9 mouse cellular contexts compared by ENCODE assay signal in the genomic region with DNA sequence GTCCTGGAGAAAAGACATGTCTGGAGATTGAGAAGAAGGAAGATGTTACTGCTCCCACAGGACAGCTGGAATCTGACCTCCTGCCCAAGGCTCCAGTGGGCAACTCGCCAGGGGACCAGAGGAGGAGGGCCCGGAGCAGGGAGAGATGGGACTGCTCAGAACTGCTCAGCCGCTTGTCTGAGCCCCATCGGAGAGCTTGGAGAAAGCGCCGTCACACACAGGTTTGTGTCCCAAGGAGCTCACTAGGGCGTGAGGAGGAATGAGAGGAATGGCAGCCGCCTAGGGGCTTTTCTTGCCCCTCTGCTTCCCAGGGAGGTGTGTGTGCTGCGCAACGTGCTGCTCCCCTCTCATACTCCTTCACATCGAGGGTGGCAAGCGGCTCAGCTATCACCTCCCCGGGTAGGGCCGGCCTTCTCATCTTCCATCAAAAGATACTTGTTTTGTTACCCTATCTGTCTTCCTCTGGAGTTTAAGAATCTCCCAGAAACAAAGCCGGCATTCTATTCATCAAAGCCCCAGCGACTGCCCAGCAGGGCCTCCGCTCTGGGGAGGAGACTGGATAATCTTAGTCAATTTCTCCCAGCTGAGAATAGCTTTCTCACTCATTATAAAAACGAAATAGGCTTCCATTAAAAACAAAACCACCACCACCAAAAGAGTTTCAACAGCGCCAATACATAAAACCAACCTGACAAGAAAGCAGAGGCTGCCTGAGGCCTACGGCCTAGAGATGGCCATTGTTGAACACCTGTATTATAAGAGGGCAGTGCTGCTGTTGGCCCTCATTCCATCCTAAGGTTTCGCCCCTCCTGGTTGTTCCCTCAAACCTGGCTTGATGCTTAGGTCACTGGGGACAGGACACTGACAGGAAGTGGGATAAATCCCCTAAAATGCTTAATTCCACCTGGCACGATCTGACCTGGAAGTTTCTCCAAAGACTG. TPM values are rescaled to one million over a fixed set of nuclear protein-coding genes. Genes with fewer than 3 reads are reported as not detected.
DNase-seq lines count a peak whose midpoint lies in the region; ATAC-seq lines count a peak whose summit lies in the region.
"Had no signal": no experiment of that assay in that cellular context is flagged by ENCODE, and none has a peak within 500 bp of the region (broad histone marks: within the 10 kb centered on the region; RNA-seq: fewer than 3 reads in every experiment).

No protein-coding gene starts in this region.

- peaks cover 13% of the 10 kb centered on the region for H3K36me3 ChIP-seq in embryonic facial prominence, embryonic 14.5 days (ENCODE audit: control insufficient read depth, insufficient read depth, low read length)
- H3K36me3 ChIP-seq in limb, embryonic 12.5 days: no peaks in the 10 kb centered on the region
- H3K36me3 ChIP-seq in neural tube, embryonic 12.5 days: 0 out of 2 replicates have a peak, but pooled peaks cover 7% of the 10 kb centered on the region

- peak; percentile 20 to 21 for DNase-seq in cerebellum, adult 18-20 months
- no peak for DNase-seq in cerebellum, adult 9-11 months
- DNase-seq in embryonic facial prominence, embryonic 14.5 days (ENCODE audit: low spot score): peak; percentile 24
- DNase-seq in heart, postnatal 36 days: peak; percentile 18 to 30
- DNase-seq in layer of hippocampus, adult 18-20 months (ENCODE audit: low spot score in 2 of 2): no peak
- DNase-seq in right cerebral cortex, postnatal 36 days (ENCODE audit: low spot score in 2 of 2): no peak

- no peak overlapping the region for H3K27ac ChIP-seq in embryonic facial prominence, embryonic 14.5 days (replicated peaks; ENCODE audit: low read depth, low read length)
- no peak overlapping the region for H3K27ac ChIP-seq in limb, embryonic 12.5 days
- H3K27ac ChIP-seq in neural tube, embryonic 12.5 days: no peak overlapping the region

- intact Hi-C loops in heart, postnatal 36 days (cut with DNase I): no loop called here

- H3K4me2 ChIP-seq in embryonic facial prominence, embryonic 14.5 days (ENCODE audit: low read depth, low read length): peak overlapping the region; percentile 33
- peak overlapping the region; percentile 27 for H3K4me2 ChIP-seq in limb, embryonic 12.5 days
- peak overlapping the region; percentile 45 for H3K4me2 ChIP-seq in neural tube, embryonic 12.5 days (replicated peaks)

- no peaks in the 10 kb centered on the region for H3K9me3 ChIP-seq in embryonic facial prominence, embryonic 14.5 days (ENCODE audit: control insufficient read depth, low read length)
- H3K9me3 ChIP-seq in limb, embryonic 12.5 days: no peaks in the 10 kb centered on the region
- H3K9me3 ChIP-seq in neural tube, embryonic 12.5 days: no peaks in the 10 kb centered on the region
- H3K9me3 ChIP-seq: liver, embryonic 15.5 days had no signal

- H3K4me1 ChIP-seq in embryonic facial prominence, embryonic 14.5 days (ENCODE audit: control insufficient read depth, insufficient read depth, low read length): peaks cover 24% of the 10 kb centered on the region
- H3K4me1 ChIP-seq in limb, embryonic 12.5 days (replicated peaks): peaks cover 24% of the 10 kb centered on the region
- H3K4me1 ChIP-seq in neural tube, embryonic 12.5 days: peaks cover 12% of the 10 kb centered on the region

- no peaks in the 10 kb centered on the region for H3K27me3 ChIP-seq in embryonic facial prominence, embryonic 14.5 days (replicated peaks; ENCODE audit: control insufficient read depth, insufficient read depth, low read length)
- H3K27me3 ChIP-seq in limb, embryonic 12.5 days: no peaks in the 10 kb centered on the region; the same call in 1 of the 2 replicates
- H3K27me3 ChIP-seq in neural tube, embryonic 12.5 days (replicated peaks): no peaks in the 10 kb centered on the region
- H3K27me3 ChIP-seq: liver, embryonic 15.5 days had no signal

- peak overlapping the region; percentile 12; the same call in 1 of the 2 replicates for H3K4me3 ChIP-seq in embryonic facial prominence, embryonic 14.5 days (ENCODE audit: low read depth, low read length)
- no peak overlapping the region for H3K4me3 ChIP-seq in limb, embryonic 12.5 days (replicated peaks)
- H3K4me3 ChIP-seq in neural tube, embryonic 12.5 days: no peak overlapping the region

- WGBS in embryonic facial prominence, embryonic 14.5 days: 21% methylated on average over 22 of the region's 22 CpGs
- WGBS in limb, embryonic 12.5 days: 31% methylated on average over 22 of the region's 22 CpGs
- 12% methylated on average over 22 of the region's 22 CpGs for WGBS in neural tube, embryonic 12.5 days

- peak overlapping the region; percentile 47 for H3K9ac ChIP-seq in embryonic facial prominence, embryonic 14.5 days (ENCODE audit: low read depth, low read length)
- no peak overlapping the region for H3K9ac ChIP-seq in limb, embryonic 12.5 days (replicated peaks)
- no peak overlapping the region for H3K9ac ChIP-seq in neural tube, embryonic 12.5 days
- H3K9ac ChIP-seq: liver, embryonic 15.5 days had no signal

- ATAC-seq in embryonic facial prominence, embryonic 14.5 days (ENCODE audit: low read depth): no peak
- ATAC-seq in limb, embryonic 12.5 days (ENCODE audit: insufficient number of reproducible peaks, insufficient read depth, low FRiP score, low TSS enrichment, low read depth): no peak
- peak; percentile 39; the same call in 1 of the 2 replicates for ATAC-seq in neural tube, embryonic 12.5 days (ENCODE audit: low FRiP score, low read depth)

RNA-seq across cellular contexts. Expression of a gene that starts 9.1 kb away (rescaled TPM):
- polyA plus RNA-seq in embryonic facial prominence, embryonic 14.5 days (2014; fragmentation: Nextera tagmentation; extraction: Ambion mirVana): 35.7 and 39.7 TPM in 2 replicates
- 10 to 100 TPM; 18.9 to 20.1 TPM for total RNA-seq in heart, postnatal 36 days (2021)
- polyA plus RNA-seq in limb, embryonic 12.5 days (2016; fragmentation: Nextera tagmentation; extraction: Ambion mirVana): 35.3 and 39.4 TPM in 2 replicates
- polyA plus RNA-seq in neural tube, embryonic 12.5 days (2016; fragmentation: Nextera tagmentation; extraction: Ambion mirVana): 56.4 and 59.2 TPM in 2 replicates
- 100 to 1,000 TPM; 173 to 191 TPM for total RNA-seq in layer of hippocampus, adult 18-20 months (2021)

RNA-seq across cellular contexts. Expression of a gene that starts 37.9 kb away (rescaled TPM):
- 72.7 and 76.2 TPM in 2 replicates for polyA plus RNA-seq in embryonic facial prominence, embryonic 14.5 days (2014; fragmentation: Nextera tagmentation; extraction: Ambion mirVana)
- 10 to 100 TPM; 14.0 to 15.7 TPM for total RNA-seq in heart, postnatal 36 days (2021)
- polyA plus RNA-seq in limb, embryonic 12.5 days (2016; fragmentation: Nextera tagmentation; extraction: Ambion mirVana): 68.4 and 70.1 TPM in 2 replicates
- 99.6 and 99.7 TPM in 2 replicates for polyA plus RNA-seq in neural tube, embryonic 12.5 days (2016; fragmentation: Nextera tagmentation; extraction: Ambion mirVana)
- total RNA-seq in layer of hippocampus, adult 18-20 months (2021): 10 to 100 TPM; 30.5 to 33.7 TPM

Comparison
In these comparisons a context has a peak if more than half of its experiments do, and no peak if none do; other contexts are left out.
1. DNase-seq: peak in cerebellum, adult 18-20 months (2 of 2), embryonic facial prominence, embryonic 14.5 days (single experiment) and heart, postnatal 36 days (2 of 2); none in cerebellum, adult 9-11 months (single experiment), layer of hippocampus, adult 18-20 months (0 of 2) and right cerebral cortex, postnatal 36 days (0 of 2).
2. Peak in every context shown above with its lines, with median percentiles within 50 percentile points of each other: H3K4me2 ChIP-seq.